Mouse (Mus musculus) erythroblast, embryonic 14.5 days (primary cell): Measurements from ENCODE around the gene Tekt1. TPM values are rescaled to one million over a fixed set of nuclear protein-coding genes. Genes with fewer than 3 reads are reported as not detected.

ENCODE experiments used
- H3K27me3 ChIP-seq: 2 replicates; pipeline ENCODE4 v1.6.1; 2012; ENCODE audit warnings: inconsistent platforms; ENCODE audit not compliant: control insufficient read depth
- H3K36me3 ChIP-seq: 2 replicates; pipeline ENCODE4 v1.6.1; 2012; ENCODE audit warnings: mild to moderate bottlenecking, inconsistent platforms; ENCODE audit not compliant: control insufficient read depth
- H3K4me1 ChIP-seq: 2 replicates; pipeline ENCODE4 v1.6.1; 2012; ENCODE audit warnings: inconsistent platforms; ENCODE audit not compliant: control insufficient read depth
- H3K4me3 ChIP-seq: replicated peaks from 2 replicates; pipeline ENCODE3; 2012; ENCODE audit warnings: moderate library complexity, mild to moderate bottlenecking, inconsistent platforms
- H3K9me3 ChIP-seq: 2 replicates; pipeline ENCODE4 v1.6.1; 2012; ENCODE audit warnings: low read length, inconsistent platforms, mixed read lengths; ENCODE audit not compliant: control insufficient read depth
- GATA1 ChIP-seq: IDR thresholded peaks from 2 replicates; pipeline ENCODE4 v1.6.1; 2012; ENCODE audit warnings: low read length, inconsistent platforms, mixed read lengths
- TAL1 ChIP-seq: IDR thresholded peaks from 3 replicates; pipeline ENCODE4 v1.6.1; 2012; ENCODE audit warnings: low read length, inconsistent platforms, mixed read lengths
- polyA plus RNA-seq: library from polyadenylated mRNA; stranded (reverse); fragments of >175 nt; gene quantifications from 2 replicates; pipeline ENCODE4 v1.2.3, GENCODE M21; 2012

Tekt1 gene
- polyA plus RNA-seq, 1 experiment = not detected

- H3K36me3 ChIP-seq = no peaks in the 10 kb centered on the region; the same call in 1 of the 2 replicates
- no peaks in the 10 kb centered on the region for H3K9me3 ChIP-seq
- no peaks in the 10 kb centered on the region for H3K4me1 ChIP-seq
- TF ChIP-seq TAL1 (no peak), GATA1 (no peak)
- no peaks in the 10 kb centered on the region for H3K27me3 ChIP-seq
- H3K4me3 ChIP-seq = no peak overlapping the region
Observed at GRCm38 (mm10) chr11:72394694-72395093, 32.5 kb upstream of the Tekt1 start.

GRCm38 (mm10) chr11:72393669-72394068 is 31.4 kb upstream of the Tekt1 start:
- TF ChIP-seq GATA1 (no peak), TAL1 (no peak)
- Histone ChIP-seq H3K36me3 (no peaks in the 10 kb centered on the region), H3K4me1 (no peaks in the 10 kb centered on the region), H3K9me3 (no peaks in the 10 kb centered on the region), H3K4me3 (no peak overlapping the region), H3K27me3 (no peaks in the 10 kb centered on the region)

- Histone ChIP-seq H3K36me3 (no peaks in the 10 kb centered on the region), H3K4me1 (no peaks in the 10 kb centered on the region), H3K9me3 (no peaks in the 10 kb centered on the region), H3K27me3 (no peaks in the 10 kb centered on the region), H3K4me3 (no peak overlapping the region)
- no peak for TF ChIP-seq TAL1
Observed at GRCm38 (mm10) chr11:72393243-72393642, 31.0 kb upstream of the Tekt1 start.

GRCm38 (mm10) chr11:72391181-72391580 is 28.9 kb upstream of the Tekt1 start:
- no peak overlapping the region for H3K4me3 ChIP-seq

GRCm38 (mm10) chr11:72389407-72390142 is 27.3 kb upstream of the Tekt1 start:
- Histone ChIP-seq H3K9me3 (no peaks in the 10 kb centered on the region), H3K36me3 (no peaks in the 10 kb centered on the region), H3K4me1 (no peaks in the 10 kb centered on the region), H3K4me3 (no peak overlapping the region), H3K27me3 (no peaks in the 10 kb centered on the region)
- TF ChIP-seq GATA1 (no peak), TAL1 (no peak)

More at GRCm38 (mm10) chr11:72391181-72391580, 28.9 kb upstream of the Tekt1 start:
- Histone ChIP-seq H3K4me1 (no peaks in the 10 kb centered on the region), H3K36me3 (no peaks in the 10 kb centered on the region), H3K27me3 (no peaks in the 10 kb centered on the region), H3K9me3 (no peaks in the 10 kb centered on the region)
- TF ChIP-seq GATA1 (no peak), TAL1 (no peak)

- Histone ChIP-seq H3K27me3 (no peaks in the 10 kb centered on the region), H3K9me3 (no peaks in the 10 kb centered on the region), H3K4me1 (no peaks in the 10 kb centered on the region), H3K4me3 (no peak overlapping the region), H3K36me3 (no peaks in the 10 kb centered on the region)
- TF ChIP-seq GATA1 = no peak
- TF ChIP-seq TAL1 = no peak
Observed at GRCm38 (mm10) chr11:72388113-72388529, 25.9 kb upstream of the Tekt1 start.

GRCm38 (mm10) chr11:72379351-72379750 is 17.1 kb upstream of the Tekt1 start:
- TF ChIP-seq TAL1 = no peak
- TF ChIP-seq GATA1 = no peak
- Histone ChIP-seq H3K36me3 (no peaks in the 10 kb centered on the region), H3K4me1 (no peaks in the 10 kb centered on the region), H3K9me3 (no peaks in the 10 kb centered on the region), H3K4me3 (no peak overlapping the region), H3K27me3 (no peaks in the 10 kb centered on the region)

- no peak overlapping the region for H3K4me3 ChIP-seq
- H3K4me1 ChIP-seq = no peaks in the 10 kb centered on the region
- TF ChIP-seq GATA1 = no peak
- no peak for TF ChIP-seq TAL1
- H3K9me3 ChIP-seq = no peaks in the 10 kb centered on the region
- H3K27me3 ChIP-seq = no peaks in the 10 kb centered on the region
- H3K36me3 ChIP-seq = no peaks in the 10 kb centered on the region
Observed at GRCm38 (mm10) chr11:72378222-72378621, 16.0 kb upstream of the Tekt1 start.

GRCm38 (mm10) chr11:72376562-72376961 is 14.3 kb upstream of the Tekt1 start:
- Histone ChIP-seq H3K4me1 (no peaks in the 10 kb centered on the region), H3K27me3 (no peaks in the 10 kb centered on the region), H3K36me3 (no peaks in the 10 kb centered on the region), H3K9me3 (no peaks in the 10 kb centered on the region), H3K4me3 (no peak overlapping the region)
- TF ChIP-seq TAL1 (no peak), GATA1 (no peak)

- no peaks in the 10 kb centered on the region for H3K9me3 ChIP-seq
- H3K4me3 ChIP-seq = no peak overlapping the region
- no peaks in the 10 kb centered on the region for H3K4me1 ChIP-seq
- H3K36me3 ChIP-seq = no peaks in the 10 kb centered on the region
- peaks cover 2% of the 10 kb centered on the region; the same call in 1 of the 2 replicates for H3K27me3 ChIP-seq
- TF ChIP-seq TAL1 = no peak
- no peak for TF ChIP-seq GATA1
Observed at GRCm38 (mm10) chr11:72369904-72370672, 7.8 kb upstream of the Tekt1 start.
